Mouse (Mus musculus) liver, postnatal 0 days (tissue): ENCODE results near the gene Vrk1. TPM values are rescaled to one million over a fixed set of nuclear protein-coding genes. Genes with fewer than 3 reads are reported as not detected.

Source experiments
- ATAC-seq: fragments of 200-750 bp; cut with Nextera tagmentation; 2 replicates; pipeline ENCODE4 v1.8.0; 2017; ENCODE audit warnings: mild to moderate bottlenecking, moderate library complexity
- DNase-seq: peaks from one replicate; pipeline ENCODE4 v3.0.0-alpha.2; 2016
- H3K27ac ChIP-seq: fragments of 300-500 bp; sonication (generic); 2 replicates; pipeline ENCODE4 v1.5.1; 2014; ENCODE audit warnings: antibody characterized with exemption, moderate library complexity, mild to moderate bottlenecking, low read depth
- H3K27me3 ChIP-seq: fragments of 300-500 bp; sonication (generic); 2 replicates; pipeline ENCODE4 v1.6.1; 2014; ENCODE audit warnings: low read length, control low read depth, mixed read lengths; ENCODE audit not compliant: insufficient read depth
- H3K36me3 ChIP-seq: fragments of 300-500 bp; sonication (generic); replicated peaks from 2 replicates; pipeline ENCODE4 v1.6.1; 2014; ENCODE audit warnings: mild to moderate bottlenecking, control low read depth, low read length, moderate library complexity, mixed read lengths; ENCODE audit not compliant: insufficient read depth
- H3K4me1 ChIP-seq: fragments of 300-500 bp; sonication (generic); 2 replicates; pipeline ENCODE4 v1.6.1; 2014; ENCODE audit warnings: antibody characterized with exemption, mild to moderate bottlenecking, control low read depth; ENCODE audit not compliant: insufficient read depth
- H3K4me2 ChIP-seq: fragments of 300-500 bp; sonication (generic); 2 replicates; pipeline ENCODE4 v1.6.1; 2014; ENCODE audit warnings: low read depth, mild to moderate bottlenecking, low read length, moderate library complexity, mixed read lengths
- H3K4me3 ChIP-seq: fragments of 300-500 bp; sonication (generic); 2 replicates; pipeline ENCODE4 v1.5.1; 2014; ENCODE audit warnings: low read depth, low read length
- H3K9ac ChIP-seq: fragments of 300-500 bp; sonication (generic); replicated peaks from 2 replicates; pipeline ENCODE4 v1.6.1; 2014; ENCODE audit warnings: mild to moderate bottlenecking, moderate library complexity
- H3K9me3 ChIP-seq: fragments of 300-500 bp; sonication (generic); 2 replicates; pipeline ENCODE4 v1.6.1; 2016; ENCODE audit warnings: mild to moderate bottlenecking, control low read depth, low read length, mixed read lengths
- CTCF ChIP-seq: sonication (generic); IDR thresholded peaks from 2 replicates; pipeline ENCODE4 v1.5.1; 2016; ENCODE audit warnings: antibody characterized with exemption, low read depth
- EP300 ChIP-seq: IDR thresholded peaks from 2 replicates; pipeline ENCODE4 v1.6.1; 2016; ENCODE audit warnings: antibody characterized with exemption, low read depth, mild to moderate bottlenecking
- whole genome bisulfite sequencing: fragments of 180-500 bp; shearing (Covaris S2); extraction: QIAGEN DNeasy Blood & Tissue Kit; methylation state at CpG from one replicate; pipeline ENCODE4 v1.1.7; 2014; ENCODE audit not compliant: insufficient replicate concordance; 5-methylcytosine and 5-hydroxymethylcytosine counted together
- polyA plus RNA-seq: library from polyadenylated mRNA; unstranded; fragments of >200 nt; fragmentation: Nextera tagmentation; extraction: Ambion mirVana; gene quantifications from 2 replicates; pipeline ENCODE4 v1.2.1, GENCODE M21; 2015

Gene Vrk1
- polyA plus RNA-seq, 1 experiment from 2014 or later: 44.8 TPM

- TF ChIP-seq CTCF (no peak), EP300 (no peak)
- DNase-seq: no peak
- no peak for ATAC-seq
- H3K9ac ChIP-seq: no peak overlapping the region
- no peaks in the 10 kb centered on the region for H3K9me3 ChIP-seq
- H3K36me3 ChIP-seq: no peaks in the 10 kb centered on the region
- no peak overlapping the region for H3K4me2 ChIP-seq
- H3K27ac ChIP-seq: no peak overlapping the region
- no peaks in the 10 kb centered on the region for H3K27me3 ChIP-seq
- no peaks in the 10 kb centered on the region for H3K4me1 ChIP-seq
- 58% methylated on average over 5 of the region's 5 CpGs for WGBS
- no peak overlapping the region for H3K4me3 ChIP-seq
Measured at GRCm38 (mm10) chr12:106115892-106116206, 105.8 kb downstream of the Vrk1 start.

GRCm38 (mm10) chr12:106123276-106123675 lies 113.2 kb downstream of the Vrk1 start:
- no peak for ATAC-seq
- H3K27ac ChIP-seq: no peak overlapping the region

GRCm38 (mm10) chr12:106124581-106124980 lies 114.6 kb downstream of the Vrk1 start:
- H3K27me3 ChIP-seq: no peaks in the 10 kb centered on the region
- no peak overlapping the region for H3K27ac ChIP-seq
- no peaks in the 10 kb centered on the region for H3K4me1 ChIP-seq
- H3K36me3 ChIP-seq: no peaks in the 10 kb centered on the region
- no peak overlapping the region for H3K4me2 ChIP-seq
- no peak overlapping the region for H3K9ac ChIP-seq
- DNase-seq (no peak), ATAC-seq (no peak)
- no peak overlapping the region for H3K4me3 ChIP-seq
- WGBS: 87% methylated on average over 3 of the region's 3 CpGs
- TF ChIP-seq CTCF: no peak
- no peak for TF ChIP-seq EP300
- no peaks in the 10 kb centered on the region for H3K9me3 ChIP-seq

More at GRCm38 (mm10) chr12:106123276-106123675, 113.2 kb downstream of the Vrk1 start:
- H3K9me3 ChIP-seq: no peaks in the 10 kb centered on the region
- no peaks in the 10 kb centered on the region for H3K4me1 ChIP-seq
- DNase-seq: no peak
- 76% methylated on average over 14 of the region's 14 CpGs for WGBS
- no peak for TF ChIP-seq CTCF
- no peak for TF ChIP-seq EP300
- no peak overlapping the region for H3K9ac ChIP-seq
- no peaks in the 10 kb centered on the region for H3K36me3 ChIP-seq
- no peak overlapping the region for H3K4me2 ChIP-seq
- H3K4me3 ChIP-seq: no peak overlapping the region
- no peaks in the 10 kb centered on the region for H3K27me3 ChIP-seq

Other genes with a start within 250 kb of the Vrk1 start
- gene Papola, start 225.5 kb upstream of the Vrk1 start, polyA plus RNA-seq: 66.7 and 70.7 TPM in 2 replicates